Mouse (Mus musculus) liver, embryonic 14.5 days (tissue): ENCODE data around the gene Fes. TPM values are rescaled to one million over a fixed set of nuclear protein-coding genes. Genes with fewer than 3 reads are reported as not detected.

Experiments
- ATAC-seq: fragments of 200-750 bp; cut with Nextera tagmentation; 2 replicates; pipeline ENCODE4 v1.8.0; 2017; ENCODE audit warnings: moderate number of reproducible peaks, mild to moderate bottlenecking, moderate library complexity; ENCODE audit not compliant: insufficient read depth
- DNase-seq, 3 experiments: peaks; one replicate each; pipeline ENCODE4 v3.0.0-alpha.2; 2012 to 2013; ENCODE audit warnings: low read depth in 3 of 3, low spot score in 3 of 3
- H3K27ac ChIP-seq: fragments of 300-500 bp; sonication (generic); 2 replicates; pipeline ENCODE4 v1.5.1; 2014; ENCODE audit warnings: moderate library complexity, mild to moderate bottlenecking, control low read depth, inconsistent platforms
- H3K27me3 ChIP-seq: fragments of 300-500 bp; sonication (generic); 2 replicates; pipeline ENCODE4 v1.6.1; 2014; ENCODE audit warnings: mild to moderate bottlenecking, low read length, moderate library complexity; ENCODE audit not compliant: control insufficient read depth, insufficient read depth
- H3K36me3 ChIP-seq: fragments of 300-500 bp; sonication (generic); replicated peaks from 2 replicates; pipeline ENCODE4 v1.6.1; 2014; ENCODE audit warnings: low read depth; ENCODE audit not compliant: control insufficient read depth, insufficient read depth
- H3K4me1 ChIP-seq, 2 experiments: fragments of 200-500 bp in 1 of 2; fragments of 300-500 bp in 1 of 2; sonication (generic) in 1 of 2; replicated peaks; 2 replicates each; pipeline ENCODE4 v1.6.1; 2012 to 2014; ENCODE audit warnings: antibody characterized with exemption in 1 of 2, inconsistent platforms in 1 of 2, low read length in 1 of 2; ENCODE audit not compliant: control insufficient read depth in 2 of 2, insufficient read depth in 2 of 2
- H3K4me2 ChIP-seq: fragments of 300-500 bp; sonication (generic); 2 replicates; pipeline ENCODE4 v1.6.1; 2014; ENCODE audit warnings: low read depth, mild to moderate bottlenecking, control low read depth, moderate library complexity
- H3K4me3 ChIP-seq, 2 experiments: fragments of 200-500 bp in 1 of 2; fragments of 300-500 bp in 1 of 2; sonication (generic) in 1 of 2; 2 replicates each; pipeline ENCODE4 v1.5.1; 2012 to 2014; ENCODE audit warnings: low read depth in 2 of 2, low read length in 2 of 2, mild to moderate bottlenecking in 2 of 2, control low read depth in 1 of 2, inconsistent platforms in 1 of 2, moderate library complexity in 1 of 2; ENCODE audit not compliant: insufficient read depth in 1 of 2
- H3K9ac ChIP-seq: fragments of 300-500 bp; sonication (generic); replicated peaks from 2 replicates; pipeline ENCODE4 v1.6.1; 2014; ENCODE audit warnings: mild to moderate bottlenecking, control low read depth, moderate library complexity
- H3K9me3 ChIP-seq: fragments of 300-500 bp; sonication (generic); 2 replicates; pipeline ENCODE4 v1.6.1; 2016; ENCODE audit warnings: low read length, mixed read lengths; ENCODE audit not compliant: control insufficient read depth
- CTCF ChIP-seq: IDR thresholded peaks from 2 replicates; pipeline ENCODE4 v1.5.1; 2016; ENCODE audit warnings: antibody characterized with exemption, low read depth, control low read depth
- EP300 ChIP-seq: IDR thresholded peaks from 2 replicates; pipeline ENCODE4 v1.6.1; 2016; ENCODE audit warnings: antibody characterized with exemption, low read depth
- WGBS: fragments of 180-500 bp; shearing (Covaris S2); extraction: QIAGEN DNeasy Blood & Tissue Kit; methylation state at CpG from one replicate; pipeline ENCODE4 v1.1.7; 2014; ENCODE audit not compliant: insufficient replicate concordance; 5-methylcytosine and 5-hydroxymethylcytosine counted together
- polyA plus RNA-seq, 2 experiments: library from polyadenylated mRNA; depleted of rRNA in 1 of 2; stranded (reverse) in 1 of 2; unstranded in 1 of 2; fragments of >200 nt; fragmentation: Nextera tagmentation in 1 of 2; extraction: Ambion mirVana in 1 of 2; gene quantifications; 2 replicates each; pipeline versions ENCODE4 v1.2.1 to v1.2.3; 2012 to 2014

The Fes gene
- polyA plus RNA-seq, 2 experiments = 9.0 to 11.9 TPM

- WGBS = 26% methylated on average over 3 of the region's 3 CpGs
- H3K27ac ChIP-seq = no peak overlapping the region
Observed at GRCm38 (mm10) chr7:80419278-80419677, 31.5 kb upstream of the Fes start.

DNA sequence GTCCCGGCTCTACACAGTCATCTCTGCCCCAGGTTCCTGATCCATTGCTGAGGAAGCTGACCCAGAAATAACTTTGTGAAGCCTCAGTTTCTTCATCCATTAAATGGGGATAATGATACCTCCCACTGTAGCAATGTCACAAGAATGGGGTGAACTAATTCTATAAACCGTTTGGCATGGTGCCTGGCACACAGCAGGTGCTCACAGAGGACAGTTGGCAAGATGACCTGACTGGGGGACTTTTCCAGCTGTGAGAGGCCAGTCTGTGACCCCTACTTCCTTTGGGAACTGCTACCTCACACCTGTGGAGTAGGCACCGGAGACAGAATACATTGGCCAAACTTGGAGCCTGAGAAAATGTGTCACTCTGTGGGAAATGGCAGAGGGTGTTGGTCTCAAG, 30.3 kb upstream of the Fes start:
- TF ChIP-seq EP300 (no peak), CTCF (no peak)
- WGBS = 67% methylated on average over 3 of the region's 3 CpGs
- no peak for DNase-seq

More at GRCm38 (mm10) chr7:80419278-80419677, 31.5 kb upstream of the Fes start:
- TF ChIP-seq EP300 (no peak), CTCF (no peak)
- Histone ChIP-seq H3K9ac (no peak overlapping the region), H3K9me3 (no peaks in the 10 kb centered on the region), H3K4me3 (no peak overlapping the region), H3K4me2 (no peak overlapping the region), H3K27me3 (no peaks in the 10 kb centered on the region), H3K4me1 (peaks cover 0 to 20% of the 10 kb centered on the region in 2 experiments; a peak in 2 of 4 replicates), H3K36me3 (no peaks in the 10 kb centered on the region)
- no peak for DNase-seq
- ATAC-seq = no peak

GRCm38 (mm10) chr7:80417601-80418000, 29.9 kb upstream of the Fes start:
- no peaks in the 10 kb centered on the region for H3K27me3 ChIP-seq
- DNase-seq = no peak
- no peak overlapping the region; the same call in 1 of the 2 replicates for H3K9ac ChIP-seq
- peaks cover 0 to 20% of the 10 kb centered on the region in 2 experiments; a peak in 2 of 4 replicates for H3K4me1 ChIP-seq
- no peak for ATAC-seq
- no peaks in the 10 kb centered on the region for H3K9me3 ChIP-seq
- no peak overlapping the region for H3K4me3 ChIP-seq
- H3K36me3 ChIP-seq = no peaks in the 10 kb centered on the region
- no peak overlapping the region for H3K4me2 ChIP-seq
- no peak overlapping the region for H3K27ac ChIP-seq
- TF ChIP-seq EP300 = no peak
- no peak for TF ChIP-seq CTCF

More for the DNA sequence above, 30.3 kb upstream of the Fes start:
- no peaks in the 10 kb centered on the region for H3K27me3 ChIP-seq
- H3K9ac ChIP-seq = no peak overlapping the region
- H3K4me2 ChIP-seq = no peak overlapping the region
- ATAC-seq = no peak
- H3K4me3 ChIP-seq = no peak overlapping the region
- H3K36me3 ChIP-seq = no peaks in the 10 kb centered on the region
- H3K4me1 ChIP-seq = peaks cover 0 to 21% of the 10 kb centered on the region in 2 experiments; a peak in 2 of 4 replicates
- H3K9me3 ChIP-seq = no peaks in the 10 kb centered on the region
- H3K27ac ChIP-seq = no peak overlapping the region

- ATAC-seq (no peak), DNase-seq (no peak)
- Histone ChIP-seq H3K4me1 (peaks cover 0 to 20% of the 10 kb centered on the region in 2 experiments; a peak in 2 of 4 replicates), H3K27ac (no peak overlapping the region), H3K36me3 (no peaks in the 10 kb centered on the region), H3K4me2 (no peak overlapping the region), H3K4me3 (no peak overlapping the region), H3K27me3 (no peaks in the 10 kb centered on the region), H3K9ac (peak overlapping the region; percentile 3; the same call in 1 of the 2 replicates), H3K9me3 (no peaks in the 10 kb centered on the region)
- no peak for TF ChIP-seq EP300
- no peak for TF ChIP-seq CTCF
- 32% methylated on average over 7 of the region's 7 CpGs for WGBS
Observed at GRCm38 (mm10) chr7:80416969-80417368, 29.2 kb upstream of the Fes start.

GRCm38 (mm10) chr7:80414303-80414855, 26.6 kb upstream of the Fes start:
- no peaks in the 10 kb centered on the region for H3K9me3 ChIP-seq
- no peak overlapping the region for H3K9ac ChIP-seq
- no peak overlapping the region for H3K4me2 ChIP-seq
- H3K27me3 ChIP-seq = no peaks in the 10 kb centered on the region
- no peak for TF ChIP-seq EP300
- no peak for TF ChIP-seq CTCF
- H3K4me3 ChIP-seq = no peak overlapping the region
- H3K27ac ChIP-seq = no peak overlapping the region
- no peak for DNase-seq
- ATAC-seq = no peak
- WGBS = 60% methylated on average over 7 of the region's 7 CpGs
- no peaks in the 10 kb centered on the region for H3K36me3 ChIP-seq
- peaks cover 0 to 20% of the 10 kb centered on the region in 2 experiments; a peak in 2 of 4 replicates for H3K4me1 ChIP-seq
